Mouse (Mus musculus) frontal cortex, postnatal 25 days (tissue): Measurements from ENCODE around the gene Bcl7a.

Experiments used
- DNase-seq, 2 experiments: peaks; one replicate each; pipeline ENCODE4 v3.0.0; 2022; ENCODE audit warnings: low spot score in 2 of 2

Gene Bcl7a

DNA sequence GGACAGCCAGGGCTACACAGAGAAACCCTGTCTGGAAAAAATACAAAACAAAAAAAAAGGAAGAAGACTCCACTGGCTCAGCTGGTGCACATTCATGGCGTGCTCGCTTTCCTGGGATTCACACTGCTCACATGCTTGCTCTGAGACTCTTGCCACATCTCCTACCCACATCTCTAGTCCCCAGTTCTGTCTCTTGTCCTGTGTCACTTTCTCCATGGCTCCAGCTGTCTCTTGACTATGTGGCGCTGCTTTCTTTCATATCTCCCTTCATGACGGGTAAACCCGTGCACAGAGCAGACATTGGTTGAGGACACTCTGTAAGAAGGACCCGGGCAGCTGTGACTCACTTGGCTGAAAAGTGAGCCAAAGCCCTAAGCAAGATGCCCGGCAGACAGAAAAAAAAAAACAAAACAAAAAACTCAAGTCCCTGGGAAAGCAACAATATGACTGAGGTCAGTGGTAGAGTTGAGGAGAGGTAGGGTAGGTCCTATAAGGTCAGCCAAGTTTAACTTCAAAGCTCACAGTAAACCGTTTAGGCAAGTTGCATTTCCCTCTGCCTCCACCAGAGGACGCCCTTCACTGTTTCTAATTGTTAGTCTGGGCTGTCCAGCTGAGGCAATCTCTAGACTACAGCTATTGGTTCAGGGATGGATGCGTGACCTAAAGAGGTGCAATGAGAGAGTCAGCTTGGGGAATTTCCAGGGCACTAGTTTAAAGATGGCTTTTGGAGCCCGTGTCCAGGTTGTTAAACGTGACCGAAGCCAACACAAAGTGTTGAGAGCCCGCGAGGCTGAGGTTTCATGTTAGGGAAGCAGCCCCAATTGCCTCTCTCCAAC, 33.7 kb downstream of the Bcl7a start:
- peak; percentile 64 to 72 for DNase-seq

GRCm38 (mm10) chr5:123378712-123379111, 35.1 kb downstream of the Bcl7a start:
- no peak for DNase-seq

DNA sequence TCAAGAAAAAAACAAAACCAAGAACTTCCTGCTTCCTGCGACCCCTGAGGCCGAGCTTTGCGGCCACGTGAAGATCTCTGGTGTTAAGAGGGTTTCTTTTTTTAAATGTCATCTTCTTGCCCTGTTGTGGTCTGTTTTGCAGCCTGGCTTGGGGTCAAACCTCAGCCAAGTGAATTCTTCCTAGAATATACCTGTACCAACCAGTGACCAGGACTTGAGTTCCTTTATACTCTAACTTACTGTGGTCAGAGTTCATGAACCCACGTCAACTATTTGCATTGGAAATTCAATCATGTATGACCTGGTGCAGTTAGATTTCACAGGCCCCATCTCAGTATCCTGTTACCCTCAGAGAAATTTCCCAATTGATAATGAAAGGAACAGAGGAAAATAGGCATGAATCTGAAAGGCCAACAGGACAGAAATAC, 35.9 kb downstream of the Bcl7a start:
- DNase-seq: no peak

GRCm38 (mm10) chr5:123381968-123382367, 38.3 kb downstream of the Bcl7a start:
- DNase-seq: no peak

DNA sequence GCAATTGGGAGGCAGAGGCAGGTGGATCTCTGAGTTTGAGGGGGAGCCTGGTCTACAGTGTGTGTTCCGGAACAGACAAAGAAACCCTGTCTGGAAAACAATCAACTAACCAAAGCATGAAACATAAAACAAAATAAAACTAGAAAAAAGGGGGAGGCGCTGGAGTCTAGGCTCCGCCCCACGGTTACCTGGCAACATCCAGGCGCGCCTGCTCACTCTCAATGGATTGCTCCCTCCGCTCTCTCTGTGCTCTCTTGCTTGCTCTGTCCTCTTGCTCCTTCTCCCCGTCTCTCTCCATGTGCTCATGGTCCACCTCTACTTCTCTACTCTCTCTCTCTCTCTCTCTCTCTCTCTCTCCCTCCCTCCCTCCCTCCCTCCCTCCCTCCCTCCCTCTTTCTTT, 39.1 kb downstream of the Bcl7a start:
- DNase-seq: no peak

DNA sequence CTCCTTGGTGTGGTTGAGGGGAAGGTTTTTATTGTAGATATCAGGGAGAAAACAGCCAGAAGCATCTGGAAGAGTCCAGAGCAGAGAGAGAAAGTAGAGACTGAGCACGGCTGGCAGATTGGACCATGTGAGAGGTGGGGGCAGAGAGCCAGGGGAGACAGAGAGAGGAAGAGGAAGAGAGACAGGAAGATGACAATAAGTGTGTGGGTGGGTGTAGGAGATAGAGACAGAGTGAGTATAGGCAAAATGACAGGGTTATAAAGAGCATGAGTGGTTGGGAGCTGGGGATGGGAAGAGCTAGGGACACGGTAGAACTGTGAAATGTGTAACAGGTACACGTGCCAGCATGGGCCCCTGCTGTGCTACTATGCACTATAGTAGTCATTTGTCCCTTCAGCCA, 44.8 kb downstream of the Bcl7a start:
- DNase-seq: no peak

DNA sequence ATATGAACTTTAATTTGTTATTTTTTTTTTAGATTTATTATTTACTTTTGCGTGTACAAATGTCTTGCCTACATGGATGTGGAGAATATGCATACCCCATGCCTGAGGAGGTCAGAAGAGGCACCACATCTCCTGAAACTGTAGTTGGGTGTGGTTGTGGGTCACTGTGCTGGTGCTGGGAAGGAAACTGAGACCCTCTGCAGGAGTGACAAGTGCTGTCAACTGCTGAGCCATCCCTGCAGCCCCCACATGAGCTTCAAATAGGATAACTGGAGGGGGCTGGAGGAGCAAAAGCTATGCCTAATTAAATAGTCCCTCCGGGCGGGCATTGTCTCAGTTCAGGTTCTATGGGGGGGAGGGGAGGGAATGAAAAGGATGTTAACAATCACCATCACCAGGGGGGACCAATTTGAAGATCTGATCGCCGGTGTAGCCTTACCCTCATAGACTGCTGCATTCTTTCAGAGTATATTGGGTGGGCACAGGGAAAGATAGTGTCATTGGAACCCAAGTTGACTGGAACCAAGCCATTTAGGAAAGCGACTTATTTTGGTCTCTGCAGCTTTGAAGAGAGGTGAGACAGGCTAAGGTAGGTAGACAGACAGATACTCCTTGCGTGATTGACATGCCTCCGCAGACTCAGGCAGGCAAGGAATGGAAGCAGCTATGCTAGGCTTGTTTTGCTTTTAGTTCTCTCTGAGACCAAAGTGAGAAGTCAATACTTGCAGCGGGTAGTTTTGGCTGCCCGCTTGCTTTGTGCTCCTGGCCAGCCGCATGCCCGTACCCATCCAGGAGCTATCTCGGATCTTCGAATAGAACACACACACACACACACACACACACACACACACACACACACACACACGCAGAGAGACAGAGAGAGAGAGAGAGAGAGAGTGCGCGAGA, 47.2 kb downstream of the Bcl7a start:
- DNase-seq: no peak

DNA sequence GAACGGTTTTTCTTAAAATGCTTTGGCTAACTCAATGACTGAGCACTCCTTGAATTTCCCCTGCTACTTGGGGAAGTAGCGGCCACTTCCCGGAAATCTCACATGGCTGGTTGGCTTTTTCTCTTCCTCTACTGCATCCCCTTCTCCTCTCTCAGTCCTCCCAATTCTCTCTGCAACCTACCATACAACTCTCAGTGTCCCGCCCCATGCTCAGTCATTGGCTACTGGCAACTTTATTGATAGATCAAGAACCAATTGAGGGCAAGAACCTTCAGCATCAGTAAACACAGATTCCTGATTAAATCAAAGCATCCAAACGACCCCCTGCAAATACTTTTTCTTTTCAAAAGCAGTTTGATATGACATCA, 47.8 kb downstream of the Bcl7a start:
- no peak for DNase-seq

GRCm38 (mm10) chr5:123393786-123394302, 50.2 kb downstream of the Bcl7a start:
- DNase-seq: no peak

DNA sequence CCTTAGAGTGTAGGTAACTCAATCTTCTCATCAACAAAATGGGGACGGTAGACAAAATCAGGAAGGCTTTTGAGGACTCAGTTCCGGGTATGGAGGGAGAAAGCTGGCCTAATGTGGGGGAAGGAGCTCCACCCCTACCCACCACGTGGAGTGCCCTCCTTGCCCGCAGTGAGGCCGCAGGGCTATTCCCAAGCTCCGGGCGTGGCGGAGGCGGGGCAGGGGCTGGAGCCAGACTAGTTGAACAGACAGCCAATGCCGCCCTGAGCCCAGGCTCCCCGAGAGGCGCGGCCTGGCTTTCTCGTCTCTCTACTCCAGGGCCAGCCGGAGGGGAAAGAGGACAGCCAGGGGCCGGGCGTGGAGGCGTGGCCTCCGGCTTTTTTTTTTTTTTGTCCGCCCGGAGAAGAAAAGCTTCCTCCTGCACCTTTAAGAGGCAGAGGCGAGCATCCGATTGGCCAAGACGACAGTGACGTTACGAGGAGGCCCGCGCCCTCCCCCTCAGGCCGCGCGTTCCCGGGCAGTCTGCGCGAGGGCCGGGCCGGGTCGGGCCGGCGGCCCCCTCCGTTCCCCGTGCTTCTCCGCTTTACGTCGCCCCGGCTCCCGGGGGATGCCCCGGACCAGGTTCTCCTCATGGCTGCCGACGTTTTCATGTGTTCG, 50.8 kb downstream of the Bcl7a start, which contains the start of gene Mlxip:
TSS of gene Mlxip (plus strand) at position 496 of the 654 bp plus-strand sequence.
- DNase-seq: peak; percentile 76 to 85

GRCm38 (mm10) chr5:123394957-123395881, 51.6 kb downstream of the Bcl7a start:
- DNase-seq: no peak

- no peak for DNase-seq
These were observed 53.3 kb downstream of the Bcl7a start for GRCm38 (mm10) chr5:123396901-123397464.

DNA sequence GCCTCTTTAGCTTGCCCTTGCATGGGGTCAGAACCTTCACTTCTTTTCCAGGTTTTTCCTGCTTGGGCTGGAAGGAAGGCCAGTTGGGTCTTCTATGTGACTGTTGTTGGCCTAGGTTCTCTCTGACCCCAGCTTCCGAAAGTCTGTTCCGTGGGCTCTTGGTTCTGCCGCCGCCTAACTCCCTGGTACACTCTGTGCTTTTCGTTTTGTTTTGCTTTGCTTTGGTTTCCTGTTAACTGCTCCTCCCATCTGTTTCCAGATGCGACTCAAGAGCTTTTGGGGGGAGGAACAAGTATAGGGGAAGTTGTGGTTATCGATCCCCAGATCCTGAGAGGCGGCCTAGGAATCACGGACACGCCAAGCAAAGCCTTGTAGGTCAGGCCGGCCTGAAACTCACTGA, 54.2 kb downstream of the Bcl7a start:
- DNase-seq: no peak

DNA sequence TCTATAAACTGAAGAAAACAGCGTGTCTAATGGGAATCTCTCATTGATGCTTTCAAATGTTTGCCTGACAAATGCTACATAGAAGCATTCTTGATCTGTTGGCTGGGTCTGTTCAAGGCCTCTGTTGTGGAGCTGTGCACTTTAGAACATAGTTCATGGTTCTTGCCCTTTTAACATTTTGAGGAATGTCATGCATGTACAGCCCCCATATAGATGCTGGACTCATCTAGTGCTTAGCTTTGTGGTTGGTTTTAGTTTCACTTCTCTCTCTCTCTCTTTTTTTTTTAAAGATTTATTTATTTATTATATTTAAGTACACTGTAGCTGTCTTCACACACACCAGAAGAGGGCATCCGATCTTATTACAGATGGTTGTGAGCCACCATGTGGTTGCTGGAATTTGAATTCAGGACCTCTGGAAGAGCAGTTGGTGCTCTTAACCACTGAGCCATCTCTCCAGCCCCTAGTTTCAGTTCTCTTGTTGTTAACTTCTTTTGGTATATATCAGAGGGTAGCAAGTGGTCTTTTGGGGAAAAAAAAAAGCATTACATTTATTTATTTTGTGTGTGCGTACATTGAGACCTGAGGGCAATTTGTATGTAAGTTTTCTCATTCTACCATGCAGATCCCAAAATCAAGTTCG, 55.3 kb downstream of the Bcl7a start:
- DNase-seq: no peak

- no peak for DNase-seq
These were observed 60.8 kb downstream of the Bcl7a start for GRCm38 (mm10) chr5:123404480-123404879.

GRCm38 (mm10) chr5:123406952-123407351, 63.3 kb downstream of the Bcl7a start:
- no peak for DNase-seq

DNA sequence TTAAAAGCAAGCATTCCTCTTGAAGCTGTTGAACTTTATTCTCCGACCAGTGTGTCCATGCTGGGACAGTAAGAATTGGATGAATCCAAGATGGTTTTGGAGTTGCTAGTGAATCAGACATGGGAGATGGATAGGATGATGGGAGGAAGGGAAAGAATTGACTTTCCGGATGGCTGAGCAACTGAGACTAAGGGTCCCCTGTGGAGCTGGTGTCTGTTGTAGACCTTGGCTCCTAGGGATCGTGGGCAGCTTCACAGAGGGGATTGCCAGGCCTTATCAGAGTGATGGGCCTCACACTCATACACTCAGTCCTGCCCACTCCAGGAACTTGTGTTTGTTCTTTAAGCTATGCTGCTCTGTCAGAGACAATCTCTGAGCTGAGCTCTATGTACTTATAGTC, 64.5 kb downstream of the Bcl7a start:
- DNase-seq: no peak

GRCm38 (mm10) chr5:123412193-123412592, 68.6 kb downstream of the Bcl7a start:
- no peak for DNase-seq

GRCm38 (mm10) chr5:123413866-123414363, 70.3 kb downstream of the Bcl7a start:
- DNase-seq: no peak

- no peak for DNase-seq
These were observed 72.5 kb downstream of the Bcl7a start for GRCm38 (mm10) chr5:123416149-123416548.
